ENCODE assay signal across 31 mouse cellular contexts in genomic region chr5:57921140-57921539, GRCm38 (mm10).
"Had no signal": no experiment of that assay in that cellular context is flagged by ENCODE, and none has a peak within 500 bp of the region (broad histone marks: within the 10 kb centered on the region; RNA-seq: fewer than 3 reads in every experiment).

No protein-coding gene starts in this region.

- DNase-seq: left cerebral cortex, postnatal 4 days; liver; liver, embryonic 13.5 days; liver, postnatal 0 days; lung, adult 18-20 months; lung, adult 2 months; lung, embryonic 14.5 days; lung, postnatal 10 days; lung, postnatal 14 days; lung, postnatal 36 days; lung, postnatal 4 days; midbrain, embryonic 14.5 days had no signal

- H3K27me3 ChIP-seq: limb, embryonic 12.5 days; limb, embryonic 15.5 days; liver, embryonic 12.5 days; liver, embryonic 13.5 days; liver, embryonic 15.5 days; lung, embryonic 15.5 days; megakaryocyte, embryonic 14.5 days; midbrain, embryonic 12.5 days; midbrain, embryonic 13.5 days; midbrain, embryonic 15.5 days; neural tube, embryonic 12.5 days had no signal

- H3K4me2 ChIP-seq: limb, embryonic 12.5 days; limb, embryonic 15.5 days; liver, embryonic 11.5 days; liver, embryonic 12.5 days; liver, embryonic 13.5 days; liver, embryonic 15.5 days; lung, embryonic 14.5 days; lung, embryonic 15.5 days; midbrain, embryonic 11.5 days; midbrain, embryonic 12.5 days; midbrain, embryonic 13.5 days; midbrain, embryonic 15.5 days; neural tube, embryonic 12.5 days had no signal

- H3K9me3 ChIP-seq: limb, embryonic 12.5 days; limb, embryonic 15.5 days; liver, embryonic 12.5 days; liver, embryonic 13.5 days; liver, embryonic 15.5 days; lung, embryonic 15.5 days; megakaryocyte, embryonic 14.5 days; midbrain, embryonic 10.5 days; midbrain, embryonic 12.5 days; midbrain, embryonic 13.5 days; midbrain, embryonic 15.5 days; neural tube, embryonic 12.5 days had no signal

- H3K9ac ChIP-seq: limb, embryonic 12.5 days; limb, embryonic 15.5 days; liver, embryonic 12.5 days; liver, embryonic 13.5 days; liver, embryonic 14.5 days; liver, embryonic 15.5 days; liver, postnatal 0 days; lung, embryonic 14.5 days; lung, embryonic 15.5 days; midbrain, embryonic 12.5 days; midbrain, embryonic 13.5 days; midbrain, embryonic 15.5 days; neural tube, embryonic 12.5 days had no signal

- H3K4me1 ChIP-seq: limb, embryonic 15.5 days; liver, embryonic 12.5 days; liver, embryonic 13.5 days; liver, embryonic 15.5 days; lung, embryonic 15.5 days; megakaryocyte, embryonic 14.5 days; midbrain, embryonic 10.5 days; midbrain, embryonic 12.5 days; midbrain, embryonic 13.5 days; midbrain, embryonic 15.5 days; neural tube, embryonic 12.5 days had no signal

- H3K27ac ChIP-seq: left cerebral cortex, adult 2 months; limb, embryonic 12.5 days; limb, embryonic 15.5 days; liver, embryonic 12.5 days; liver, embryonic 13.5 days; liver, embryonic 14.5 days; liver, embryonic 15.5 days; lung, embryonic 15.5 days; macrophage; midbrain, embryonic 10.5 days; midbrain, embryonic 12.5 days; midbrain, embryonic 13.5 days; midbrain, embryonic 15.5 days; neural tube, embryonic 12.5 days had no signal

- ATAC-seq: liver, embryonic 12.5 days; liver, postnatal 0 days; lung, postnatal 0 days; midbrain, embryonic 13.5 days; midbrain, embryonic 15.5 days; midbrain, embryonic 16.5 days had no signal

- H3K36me3 ChIP-seq: limb, embryonic 12.5 days; limb, embryonic 15.5 days; liver, embryonic 12.5 days; liver, embryonic 13.5 days; liver, embryonic 15.5 days; lung, embryonic 15.5 days; midbrain, embryonic 10.5 days; midbrain, embryonic 12.5 days; midbrain, embryonic 13.5 days; midbrain, embryonic 15.5 days; neural tube, embryonic 12.5 days had no signal

- H3K4me3 ChIP-seq: left cerebral cortex, adult 2 months; limb, embryonic 12.5 days; limb, embryonic 15.5 days; liver, embryonic 12.5 days; liver, embryonic 13.5 days; liver, embryonic 15.5 days; lung, embryonic 15.5 days; megakaryocyte, embryonic 14.5 days; midbrain, embryonic 10.5 days; midbrain, embryonic 12.5 days; midbrain, embryonic 13.5 days; midbrain, embryonic 15.5 days; myocyte; neural tube, embryonic 12.5 days had no signal
